Mouse (Mus musculus): ENCODE results near the gene Phf11c.

DNA sequence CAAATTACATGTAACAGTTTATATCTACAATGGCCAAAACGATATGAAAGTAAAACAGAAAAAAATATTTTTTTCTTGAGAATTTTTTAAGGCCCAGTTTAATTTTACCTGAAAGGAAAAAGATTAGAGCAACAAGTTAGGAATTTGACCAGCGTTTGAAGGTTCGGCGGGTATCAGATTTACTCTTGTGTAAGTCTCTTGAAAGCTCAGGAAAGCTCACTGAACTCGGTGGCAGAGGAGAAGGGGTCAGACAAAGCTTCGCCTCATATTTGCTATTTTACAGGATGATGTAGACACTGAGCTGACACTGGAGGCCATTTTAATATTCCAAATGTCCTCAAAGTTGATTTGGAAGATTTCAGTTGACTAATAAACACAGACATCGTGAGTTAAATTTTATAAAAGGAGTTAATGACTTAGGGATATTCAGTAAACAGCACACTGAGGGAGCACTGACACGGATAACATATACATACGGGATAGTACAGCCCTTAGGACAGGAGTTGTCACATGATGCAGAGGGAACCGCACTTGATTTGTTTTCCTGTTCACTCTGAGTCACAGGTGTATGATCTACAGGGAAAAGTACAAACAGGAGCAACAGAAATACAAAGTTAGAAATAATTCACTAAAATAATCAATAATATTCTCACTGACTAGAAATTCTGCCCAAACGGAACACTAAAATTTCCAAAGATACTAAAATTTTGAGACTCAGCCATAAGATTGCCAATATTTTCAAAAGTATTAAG is 27.9 kb upstream of the Phf11c start:
- TF ChIP-seq CTCF (IDR thresholded peaks at IDR 0.05; ENCODE audit: low read depth) (no peak), EP300 (IDR thresholded peaks at IDR 0.05; ENCODE audit: low read depth) (no peak)
